Mouse (Mus musculus) liver, postnatal 0 days (tissue): ENCODE measurements around the gene Gtse1. TPM values are rescaled to one million over a fixed set of nuclear protein-coding genes. Genes with fewer than 3 reads are reported as not detected.

Experiments
- ATAC-seq: fragments of 200-750 bp; cut with Nextera tagmentation; 2 replicates; pipeline ENCODE4 v1.8.0; 2017; ENCODE audit warnings: mild to moderate bottlenecking, moderate library complexity
- DNase-seq: peaks from one replicate; pipeline ENCODE4 v3.0.0-alpha.2; 2016
- H3K27ac ChIP-seq: fragments of 300-500 bp; sonication (generic); 2 replicates; pipeline ENCODE4 v1.5.1; 2014; ENCODE audit warnings: antibody characterized with exemption, moderate library complexity, mild to moderate bottlenecking, low read depth
- H3K27me3 ChIP-seq: fragments of 300-500 bp; sonication (generic); 2 replicates; pipeline ENCODE4 v1.6.1; 2014; ENCODE audit warnings: low read length, control low read depth, mixed read lengths; ENCODE audit not compliant: insufficient read depth
- H3K36me3 ChIP-seq: fragments of 300-500 bp; sonication (generic); replicated peaks from 2 replicates; pipeline ENCODE4 v1.6.1; 2014; ENCODE audit warnings: mild to moderate bottlenecking, control low read depth, low read length, moderate library complexity, mixed read lengths; ENCODE audit not compliant: insufficient read depth
- H3K4me1 ChIP-seq: fragments of 300-500 bp; sonication (generic); 2 replicates; pipeline ENCODE4 v1.6.1; 2014; ENCODE audit warnings: antibody characterized with exemption, mild to moderate bottlenecking, control low read depth; ENCODE audit not compliant: insufficient read depth
- H3K4me2 ChIP-seq: fragments of 300-500 bp; sonication (generic); 2 replicates; pipeline ENCODE4 v1.6.1; 2014; ENCODE audit warnings: low read depth, mild to moderate bottlenecking, low read length, moderate library complexity, mixed read lengths
- H3K4me3 ChIP-seq: fragments of 300-500 bp; sonication (generic); 2 replicates; pipeline ENCODE4 v1.5.1; 2014; ENCODE audit warnings: low read depth, low read length
- H3K9ac ChIP-seq: fragments of 300-500 bp; sonication (generic); replicated peaks from 2 replicates; pipeline ENCODE4 v1.6.1; 2014; ENCODE audit warnings: mild to moderate bottlenecking, moderate library complexity
- H3K9me3 ChIP-seq: fragments of 300-500 bp; sonication (generic); 2 replicates; pipeline ENCODE4 v1.6.1; 2016; ENCODE audit warnings: mild to moderate bottlenecking, control low read depth, low read length, mixed read lengths
- CTCF ChIP-seq: sonication (generic); IDR thresholded peaks from 2 replicates; pipeline ENCODE4 v1.5.1; 2016; ENCODE audit warnings: antibody characterized with exemption, low read depth
- EP300 ChIP-seq: IDR thresholded peaks from 2 replicates; pipeline ENCODE4 v1.6.1; 2016; ENCODE audit warnings: antibody characterized with exemption, low read depth, mild to moderate bottlenecking
- WGBS: fragments of 180-500 bp; shearing (Covaris S2); extraction: QIAGEN DNeasy Blood & Tissue Kit; methylation state at CpG from one replicate; pipeline ENCODE4 v1.1.7; 2014; ENCODE audit not compliant: insufficient replicate concordance; 5-methylcytosine and 5-hydroxymethylcytosine counted together
- polyA plus RNA-seq: library from polyadenylated mRNA; unstranded; fragments of >200 nt; fragmentation: Nextera tagmentation; extraction: Ambion mirVana; gene quantifications from 2 replicates; pipeline ENCODE4 v1.2.1, GENCODE M21; 2015

Gtse1 gene
- polyA plus RNA-seq, 1 experiment from 2014 or later: 8.9 TPM

DNA sequence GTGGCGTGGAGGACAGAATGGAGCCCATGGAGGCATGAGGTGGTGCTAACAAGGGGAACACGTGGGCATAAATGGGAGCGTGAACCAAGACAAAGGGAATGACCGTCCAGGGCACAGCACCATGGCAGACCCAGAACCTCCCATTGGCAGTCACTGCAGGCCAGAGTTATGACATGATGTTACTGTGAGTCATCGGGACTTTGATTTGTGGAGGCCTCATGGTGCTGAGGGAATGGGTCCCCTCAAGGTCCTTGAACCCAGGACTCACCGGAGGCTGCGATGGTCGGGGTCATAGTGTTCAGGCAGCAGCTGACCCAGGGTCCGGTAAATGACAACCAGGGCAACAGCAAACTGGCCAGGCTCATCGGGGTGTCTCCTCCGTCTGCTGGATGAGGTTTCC lies 62.3 kb downstream of the Gtse1 start:
- WGBS: 84% methylated on average over 11 of the region's 11 CpGs
- H3K36me3 ChIP-seq: no peaks in the 10 kb centered on the region
- H3K9ac ChIP-seq: no peak overlapping the region
- no peak overlapping the region for H3K27ac ChIP-seq
- ATAC-seq: no peak
- TF ChIP-seq EP300 (no peak), CTCF (no peak)
- no peak for DNase-seq
- no peaks in the 10 kb centered on the region for H3K4me1 ChIP-seq
- no peaks in the 10 kb centered on the region for H3K9me3 ChIP-seq
- H3K4me2 ChIP-seq: no peak overlapping the region
- H3K27me3 ChIP-seq: no peaks in the 10 kb centered on the region
- H3K4me3 ChIP-seq: no peak overlapping the region

Other genes starting within 250 kb of the Gtse1 start
- 169 and 185 TPM in 2 replicates for gene Ppara, start 124.8 kb upstream of the Gtse1 start, polyA plus RNA-seq
- 12.9 and 14.1 TPM in 2 replicates for gene Cdpf1, start 48.0 kb upstream of the Gtse1 start, polyA plus RNA-seq
- gene Pkdrej, start 38.0 kb upstream of the Gtse1 start, polyA plus RNA-seq: 0.02 TPM in 1 of 2 replicates, not detected in the other
- 16.2 and 17.6 TPM in 2 replicates for gene Ttc38, start 27.4 kb upstream of the Gtse1 start, polyA plus RNA-seq
- gene Trmu, start 19.6 kb downstream of the Gtse1 start, polyA plus RNA-seq: 13.9 and 15.3 TPM in 2 replicates
- 0.09 and 0.11 TPM in 2 replicates for gene Celsr1, start 174.0 kb downstream of the Gtse1 start, polyA plus RNA-seq
- 3.2 and 3.7 TPM in 2 replicates for gene Gramd4, start 197.9 kb downstream of the Gtse1 start, polyA plus RNA-seq